Mouse (Mus musculus): ENCODE measurements around the gene Lsm8. TPM values are rescaled to one million over a fixed set of nuclear protein-coding genes. Genes with fewer than 3 reads are reported as not detected.

The Lsm8 gene
- total and polyA plus RNA-seq, 3 experiments = 75.7 to 216 (median 96.3) TPM

GRCm38 (mm10) chr6:18866018-18866417, 17.6 kb downstream of the Lsm8 start, which contains the start of gene Ankrd7:
Gene Ankrd7 (plus strand): TSS chr6:18866318.
- Histone ChIP-seq H3K9me3 (replicated peaks; ENCODE audit: low read length) (no peaks in the 10 kb centered on the region), H3K4me1 (ENCODE audit: control insufficient read depth in 1 of 2, insufficient read depth in 2 of 2) (no peaks in the 10 kb centered on the region), H3K4me2 (ENCODE audit: insufficient read depth, low read depth, poor library complexity, severe bottlenecking) (no peak within 1 kb of the TSS), H3K79me2 (replicated peaks; ENCODE audit: control insufficient read depth, extremely low read depth, insufficient read depth, poor library complexity, severe bottlenecking) (no peaks in the 10 kb centered on the region), H3K36me3 (replicated peaks in 1 of 2; ENCODE audit: control insufficient read depth in 1 of 2, insufficient read depth in 1 of 2, low read length in 1 of 2) (no peaks in the 10 kb centered on the region), H3K27me3 (replicated peaks) (no peaks in the 10 kb centered on the region), H3K9ac (ENCODE audit: insufficient read depth, low read depth) (no peak within 1 kb of the TSS), H3K27ac (ENCODE audit: insufficient read depth, low read depth) (no peak within 1 kb of the TSS), H3K4me3 (replicated peaks in 1 of 3; ENCODE audit: low read depth in 2 of 3, low read length in 2 of 3, poor library complexity in 1 of 3) (no peak within 1 kb of the TSS)
- TF ChIP-seq TBP (conservative IDR thresholded peaks at IDR 0.05; ENCODE audit: low read depth, low read length) (no peak), CHD2 (IDR thresholded peaks at IDR 0.05; ENCODE audit: low read length) (no peak), UBTF (IDR thresholded peaks at IDR 0.05; ENCODE audit: low read depth, low read length) (no peak), MAZ (IDR thresholded peaks at IDR 0.05; ENCODE audit: low read depth, low read length) (no peak), JUND (conservative IDR thresholded peaks at IDR 0.05; ENCODE audit: low read depth, low read length) (no peak), ETS1 (conservative IDR thresholded peaks at IDR 0.05; ENCODE audit: low read depth, low read length) (no peak), MAX (IDR thresholded peaks at IDR 0.05; ENCODE audit: low read length) (no peak), POLR2A (IDR thresholded peaks at IDR 0.05; ENCODE audit: low read depth, low read length) (no peak), TCF12 (IDR thresholded peaks at IDR 0.05; ENCODE audit: low read depth, low read length) (no peak), RAD21 (IDR thresholded peaks at IDR 0.05; ENCODE audit: low read depth, low read length) (no peak), ZC3H11A (IDR thresholded peaks at IDR 0.05; ENCODE audit: low read depth, low read length) (no peak), SIN3A (IDR thresholded peaks at IDR 0.05; ENCODE audit: low read length) (no peak), USF2 (conservative IDR thresholded peaks at IDR 0.05; ENCODE audit: low read depth, low read length) (no peak), IRF4 (IDR thresholded peaks at IDR 0.05; ENCODE audit: low read depth, low read length) (no peak), KAT2A (IDR thresholded peaks at IDR 0.05; ENCODE audit: insufficient replicate concordance, low read length) (no peak), ZKSCAN1 (IDR thresholded peaks at IDR 0.05; ENCODE audit: borderline replicate concordance, low read depth, low read length) (no peak), ELF1 (IDR thresholded peaks at IDR 0.05; ENCODE audit: low read depth, low read length) (no peak)
- DNase-seq (ENCODE audit: extremely low read depth) = no peak
- in situ Hi-C loops (cut with MboI; ENCODE audit: low pct_ligation_motif_present, low pct_unique_long_range_greater_than_20kb, low sequenced_read_pairs) (no loop called here), dilution Hi-C loops (cut with MboI; ENCODE audit: extremely low pct_ligation_motif_present, extremely low pct_unique_long_range_greater_than_20kb, low sequenced_read_pairs) (no loop called here)

GRCm38 (mm10) chr6:18889030-18889429, 40.7 kb downstream of the Lsm8 start:
- no peak for DNase-seq (ENCODE audit: extremely low read depth)
- H3K4me1 ChIP-seq (ENCODE audit: control insufficient read depth in 1 of 2, insufficient read depth in 2 of 2) = no peaks in the 10 kb centered on the region
- dilution Hi-C loops (cut with MboI; ENCODE audit: extremely low pct_ligation_motif_present, extremely low pct_unique_long_range_greater_than_20kb, low sequenced_read_pairs) = no loop called here
- in situ Hi-C loops (cut with MboI; ENCODE audit: low pct_ligation_motif_present, low pct_unique_long_range_greater_than_20kb, low sequenced_read_pairs) = no loop called here
- H3K9me3 ChIP-seq (replicated peaks; ENCODE audit: low read length) = no peaks in the 10 kb centered on the region
- no peak overlapping the region for H3K4me3 ChIP-seq (replicated peaks in 1 of 3; ENCODE audit: low read depth in 2 of 3, low read length in 2 of 3, poor library complexity in 1 of 3)
- H3K79me2 ChIP-seq (replicated peaks; ENCODE audit: control insufficient read depth, extremely low read depth, insufficient read depth, poor library complexity, severe bottlenecking) = no peaks in the 10 kb centered on the region
- H3K4me2 ChIP-seq (ENCODE audit: insufficient read depth, low read depth, poor library complexity, severe bottlenecking) = no peak overlapping the region
- no peaks in the 10 kb centered on the region for H3K27me3 ChIP-seq (replicated peaks)
- no peak overlapping the region for H3K9ac ChIP-seq (ENCODE audit: insufficient read depth, low read depth)
- TF ChIP-seq MAX (IDR thresholded peaks at IDR 0.05; ENCODE audit: low read length) (no peak), KAT2A (IDR thresholded peaks at IDR 0.05; ENCODE audit: insufficient replicate concordance, low read length) (no peak), RAD21 (IDR thresholded peaks at IDR 0.05; ENCODE audit: low read depth, low read length) (no peak), BHLHE40 (IDR thresholded peaks at IDR 0.05; ENCODE audit: low read depth, low read length) (no peak), ETS1 (conservative IDR thresholded peaks at IDR 0.05; ENCODE audit: low read depth, low read length) (no peak), PAX5 (IDR thresholded peaks at IDR 0.05; ENCODE audit: low read length) (no peak), UBTF (IDR thresholded peaks at IDR 0.05; ENCODE audit: low read depth, low read length) (no peak), USF1 (IDR thresholded peaks at IDR 0.05; ENCODE audit: low read depth, low read length) (no peak), NRF1 (IDR thresholded peaks at IDR 0.05; ENCODE audit: low read depth, low read length) (no peak), MAZ (IDR thresholded peaks at IDR 0.05; ENCODE audit: low read depth, low read length) (no peak), GABPA (IDR thresholded peaks at IDR 0.05; ENCODE audit: insufficient replicate concordance, low read depth, low read length) (no peak), ZNF384 (IDR thresholded peaks at IDR 0.05; ENCODE audit: low read depth, low read length) (no peak), JUND (conservative IDR thresholded peaks at IDR 0.05; ENCODE audit: low read depth, low read length) (no peak), SMC3 (IDR thresholded peaks at IDR 0.05; ENCODE audit: low read depth, low read length) (no peak), CTCF (conservative IDR thresholded peaks at IDR 0.05 in 1 of 2, IDR thresholded peaks at IDR 0.05 in 1 of 2; ENCODE audit: low read depth in 2 of 2, low read length in 2 of 2) (no peak), ZKSCAN1 (IDR thresholded peaks at IDR 0.05; ENCODE audit: borderline replicate concordance, low read depth, low read length) (no peak), MYC (IDR thresholded peaks at IDR 0.05; ENCODE audit: low read depth, low read length) (no peak), E2F4 (IDR thresholded peaks at IDR 0.05; ENCODE audit: insufficient replicate concordance, low read depth, low read length) (no peak), TBP (conservative IDR thresholded peaks at IDR 0.05; ENCODE audit: low read depth, low read length) (no peak), MXI1 (IDR thresholded peaks at IDR 0.05; ENCODE audit: low read depth, low read length) (no peak)
- H3K27ac ChIP-seq (ENCODE audit: insufficient read depth, low read depth) = no peak overlapping the region
- H3K36me3 ChIP-seq (replicated peaks in 1 of 2; ENCODE audit: control insufficient read depth in 1 of 2, insufficient read depth in 1 of 2, low read length in 1 of 2) = no peaks in the 10 kb centered on the region

Measured in CH12.LX (cell line).